Mouse (Mus musculus) stomach, postnatal 0 days (tissue): ENCODE measurements around the gene Crybb3.

Source experiments
- CTCF ChIP-seq: IDR thresholded peaks from 2 replicates; pipeline ENCODE4 v1.5.1; 2016; ENCODE audit warnings: antibody characterized with exemption, low read depth, mild to moderate bottlenecking, moderate library complexity
- EP300 ChIP-seq: optimal IDR thresholded peaks from 2 replicates; pipeline ENCODE3; 2016; ENCODE audit warnings: antibody characterized with exemption

GRCm38 (mm10) chr5:113111336-113111735 is 30.0 kb upstream of the Crybb3 start:
- TF ChIP-seq CTCF, result no peak
- no peak for TF ChIP-seq EP300
